Mouse (Mus musculus) C2C12 (cell line): ENCODE data around the gene Fbxl14.

Experiments used
- CEBPB ChIP-seq: IDR thresholded peaks from one replicate; pipeline ENCODE4 v1.6.1; 2011; ENCODE audit warnings: low read depth, mild to moderate bottlenecking, control low read depth, moderate library complexity
- CTCF ChIP-seq: IDR thresholded peaks from one replicate; pipeline ENCODE4 v1.5.1; 2011; ENCODE audit not compliant: control insufficient read depth, insufficient read depth, insufficient read length
- MAX ChIP-seq: IDR thresholded peaks from one replicate; pipeline ENCODE4 v1.6.1; 2011; ENCODE audit warnings: mild to moderate bottlenecking, control low read depth
- MYOD1 ChIP-seq: IDR thresholded peaks from one replicate; pipeline ENCODE4 v1.6.1; 2011; ENCODE audit warnings: low read depth; ENCODE audit not compliant: control insufficient read depth, insufficient read length
- MYOG ChIP-seq: IDR thresholded peaks from one replicate; pipeline ENCODE4 v1.6.1; 2011; ENCODE audit not compliant: control insufficient read depth, insufficient read length; ENCODE audit errors: extremely low read depth
- USF1 ChIP-seq: IDR thresholded peaks from one replicate; pipeline ENCODE4 v1.6.1; 2011; ENCODE audit warnings: low read depth, mild to moderate bottlenecking, control low read depth, moderate library complexity

DNA sequence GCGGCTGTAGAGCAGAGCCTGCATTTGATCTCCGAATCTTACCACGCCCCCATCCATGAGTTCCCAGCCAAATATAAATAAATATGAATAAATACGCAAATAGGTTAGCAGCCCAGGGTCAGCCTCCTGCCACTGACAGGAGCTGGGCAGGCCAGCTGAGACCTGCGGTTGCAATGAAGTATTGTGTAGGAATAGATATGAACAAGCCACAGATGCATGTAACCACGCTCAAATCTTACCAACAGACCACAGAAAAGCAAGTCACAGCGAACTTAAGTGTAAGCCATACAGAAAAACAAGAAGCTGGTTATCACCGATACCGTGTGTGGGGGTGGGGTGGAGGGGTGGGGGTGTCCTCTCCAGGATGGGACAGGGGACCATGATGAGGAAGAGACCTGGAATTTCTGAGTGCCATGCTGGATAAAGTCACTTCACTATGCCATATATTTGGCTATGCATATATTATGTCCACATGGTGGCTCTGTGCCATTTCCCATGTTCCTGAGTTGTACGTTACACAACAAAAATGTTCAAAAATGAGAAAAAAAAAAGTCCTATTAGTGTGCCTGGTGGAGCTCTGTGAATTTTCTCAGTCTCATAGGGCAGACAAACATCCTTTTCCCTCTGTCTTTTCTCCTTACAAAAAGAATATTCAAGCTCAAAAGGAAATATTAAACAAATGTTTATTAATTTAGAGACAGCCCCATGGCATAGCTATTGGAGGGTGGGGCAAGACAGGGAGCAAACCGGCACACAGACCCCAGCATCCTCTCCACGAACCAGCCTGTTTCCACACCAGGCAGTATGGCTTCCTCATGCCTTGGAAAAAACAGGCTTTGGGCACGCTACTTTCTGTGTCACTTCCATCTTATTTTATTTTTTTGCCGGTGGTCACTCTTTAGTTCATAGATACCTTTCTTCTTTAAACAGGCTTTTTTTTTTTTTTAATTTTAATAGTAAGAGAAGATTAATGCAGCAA is 28.2 kb upstream of the Fbxl14 start:
- no peak for TF ChIP-seq CTCF
- no peak for TF ChIP-seq CEBPB
- TF ChIP-seq USF1 = no peak
- no peak for TF ChIP-seq MAX
- TF ChIP-seq MYOD1 = no peak
- TF ChIP-seq MYOG = no peak
